Mouse (Mus musculus) CH12.LX (cell line): ENCODE measurements around the gene Mtfr1l. TPM values are rescaled to one million over a fixed set of nuclear protein-coding genes. Genes with fewer than 3 reads are reported as not detected.

Experiments used
- DNase-seq: peaks from one replicate; pipeline ENCODE4 v3.0.0-alpha.2; 2013; ENCODE audit errors: extremely low read depth
- H3K27ac ChIP-seq: 2 replicates; pipeline ENCODE4 v1.5.1; 2012; ENCODE audit warnings: low read depth, mild to moderate bottlenecking, control low read depth, moderate library complexity; ENCODE audit not compliant: insufficient read depth
- H3K27me3 ChIP-seq: replicated peaks from 2 replicates; pipeline ENCODE3; 2012; ENCODE audit warnings: inconsistent platforms
- H3K36me3 ChIP-seq, 2 experiments: replicated peaks in 1 of 2; 2 replicates each; pipeline versions ENCODE3 to v1.6.1; 2012; ENCODE audit warnings: inconsistent platforms in 1 of 2, low read length in 1 of 2, mild to moderate bottlenecking in 1 of 2, mixed read lengths in 1 of 2, moderate library complexity in 1 of 2; ENCODE audit not compliant: control insufficient read depth in 1 of 2, insufficient read depth in 1 of 2
- H3K4me1 ChIP-seq, 2 experiments: 2 replicates each; pipeline ENCODE4 v1.6.1; 2012; ENCODE audit warnings: inconsistent platforms in 1 of 2, moderate library complexity in 1 of 2; ENCODE audit not compliant: insufficient read depth in 2 of 2, control insufficient read depth in 1 of 2
- H3K4me2 ChIP-seq: 2 replicates; pipeline ENCODE4 v1.6.1; 2012; ENCODE audit warnings: low read depth, mild to moderate bottlenecking, control low read depth; ENCODE audit not compliant: poor library complexity, insufficient read depth, severe bottlenecking
- H3K4me3 ChIP-seq, 3 experiments: fragments of 150-350 bp in 1 of 3; sonication (generic) in 1 of 3; replicated peaks in 1 of 3; 2 replicates each; pipeline versions ENCODE3 to v1.5.1; 2011 to 2012; ENCODE audit warnings: low read depth in 2 of 3, low read length in 2 of 3, mild to moderate bottlenecking in 2 of 3, moderate library complexity in 2 of 3, control low read depth in 1 of 3, improper control_type of control experiment in 1 of 3, inconsistent platforms in 1 of 3, mixed read lengths in 1 of 3; ENCODE audit not compliant: poor library complexity in 1 of 3
- H3K79me2 ChIP-seq: replicated peaks from 2 replicates; pipeline ENCODE4 v1.6.1; 2012; ENCODE audit warnings: mild to moderate bottlenecking, moderate library complexity; ENCODE audit not compliant: control insufficient read depth, poor library complexity, insufficient read depth, severe bottlenecking; ENCODE audit errors: extremely low read depth
- H3K9ac ChIP-seq: 2 replicates; pipeline ENCODE4 v1.6.1; 2012; ENCODE audit warnings: low read depth, mild to moderate bottlenecking, control low read depth, moderate library complexity; ENCODE audit not compliant: insufficient read depth
- H3K9me3 ChIP-seq: replicated peaks from 2 replicates; pipeline ENCODE3; 2012; ENCODE audit warnings: low read length, inconsistent platforms, mixed read lengths
- BHLHE40 ChIP-seq: IDR thresholded peaks from 2 replicates; pipeline ENCODE4 v1.6.1; 2011; ENCODE audit warnings: mild to moderate bottlenecking, low read depth, low read length, improper control_type of control experiment
- CHD2 ChIP-seq: IDR thresholded peaks from 2 replicates; pipeline ENCODE4 v1.6.1; 2011; ENCODE audit warnings: low read length, improper control_type of control experiment
- E2F4 ChIP-seq: IDR thresholded peaks from 2 replicates; pipeline ENCODE4 v1.6.1; 2011; ENCODE audit warnings: low read depth, low read length, improper control_type of control experiment; ENCODE audit not compliant: insufficient replicate concordance
- ELF1 ChIP-seq: IDR thresholded peaks from 2 replicates; pipeline ENCODE4 v1.6.1; 2014; ENCODE audit warnings: low read depth, mild to moderate bottlenecking, inconsistent platforms, low read length, improper control_type of control experiment
- ETS1 ChIP-seq: conservative IDR thresholded peaks from 2 replicates; pipeline ENCODE4 v1.6.1; 2012; ENCODE audit warnings: low read depth, mild to moderate bottlenecking, inconsistent platforms, low read length, improper control_type of control experiment, moderate library complexity
- GABPA ChIP-seq: IDR thresholded peaks from 2 replicates; pipeline ENCODE4 v1.6.1; 2012; ENCODE audit warnings: low read depth, low read length, improper control_type of control experiment, inconsistent platforms; ENCODE audit not compliant: insufficient replicate concordance
- HCFC1 ChIP-seq: IDR thresholded peaks from 2 replicates; pipeline ENCODE4 v1.6.1; 2012; ENCODE audit warnings: low read depth, mild to moderate bottlenecking, inconsistent platforms, low read length, improper control_type of control experiment
- IRF4 ChIP-seq: IDR thresholded peaks from 2 replicates; pipeline ENCODE4 v1.6.1; 2014; ENCODE audit warnings: low read depth, mild to moderate bottlenecking, inconsistent platforms, low read length, improper control_type of control experiment
- JUN ChIP-seq: IDR thresholded peaks from 2 replicates; pipeline ENCODE4 v1.6.1; 2011; ENCODE audit warnings: low read depth, mild to moderate bottlenecking, low read length, improper control_type of control experiment, moderate library complexity; ENCODE audit not compliant: insufficient read depth
- JUND ChIP-seq: conservative IDR thresholded peaks from 2 replicates; pipeline ENCODE4 v1.6.1; 2011; ENCODE audit warnings: low read depth, low read length, improper control_type of control experiment
- KAT2A ChIP-seq: IDR thresholded peaks from 2 replicates; pipeline ENCODE4 v1.6.1; 2012; ENCODE audit warnings: low read length, improper control_type of control experiment, inconsistent platforms; ENCODE audit not compliant: insufficient replicate concordance
- MAFK ChIP-seq: IDR thresholded peaks from 2 replicates; pipeline ENCODE4 v1.6.1; 2011; ENCODE audit warnings: low read length, improper control_type of control experiment; ENCODE audit not compliant: insufficient replicate concordance
- MAZ ChIP-seq: IDR thresholded peaks from 2 replicates; pipeline ENCODE4 v1.6.1; 2012; ENCODE audit warnings: low read depth, mild to moderate bottlenecking, inconsistent platforms, low read length, improper control_type of control experiment, moderate library complexity
- MEF2A ChIP-seq: IDR thresholded peaks from 2 replicates; pipeline ENCODE4 v1.6.1; 2014; ENCODE audit warnings: low read depth, mild to moderate bottlenecking, inconsistent platforms, low read length, improper control_type of control experiment, borderline replicate concordance
- MXI1 ChIP-seq: IDR thresholded peaks from 2 replicates; pipeline ENCODE4 v1.6.1; 2011; ENCODE audit warnings: mild to moderate bottlenecking, low read depth, low read length, improper control_type of control experiment
- MYC ChIP-seq: IDR thresholded peaks from 2 replicates; pipeline ENCODE4 v1.6.1; 2011; ENCODE audit warnings: low read depth, mild to moderate bottlenecking, improper control_type of control experiment, low read length
- NELFE ChIP-seq: IDR thresholded peaks from 2 replicates; pipeline ENCODE4 v1.6.1; 2011; ENCODE audit warnings: low read depth, low read length, improper control_type of control experiment
- NRF1 ChIP-seq: IDR thresholded peaks from 2 replicates; pipeline ENCODE4 v1.6.1; 2014; ENCODE audit warnings: low read depth, mild to moderate bottlenecking, inconsistent platforms, low read length, improper control_type of control experiment, moderate library complexity
- PAX5 ChIP-seq: IDR thresholded peaks from 2 replicates; pipeline ENCODE4 v1.6.1; 2012; ENCODE audit warnings: low read length, inconsistent platforms, mixed read lengths
- POLR2A ChIP-seq: IDR thresholded peaks from 2 replicates; pipeline ENCODE4 v1.6.1; 2011; ENCODE audit warnings: low read depth, mild to moderate bottlenecking, improper control_type of control experiment, low read length
- POLR2AphosphoS2 ChIP-seq: IDR thresholded peaks from 2 replicates; pipeline ENCODE4 v1.6.1; 2011; ENCODE audit warnings: low read depth, low read length, improper control_type of control experiment
- RAD21 ChIP-seq: IDR thresholded peaks from 2 replicates; pipeline ENCODE4 v1.6.1; 2011; ENCODE audit warnings: low read depth, mild to moderate bottlenecking, low read length, improper control_type of control experiment, moderate library complexity
- RCOR1 ChIP-seq: conservative IDR thresholded peaks from 2 replicates; pipeline ENCODE4 v1.6.1; 2012; ENCODE audit warnings: low read depth, mild to moderate bottlenecking, inconsistent platforms, low read length, improper control_type of control experiment
- SIN3A ChIP-seq: IDR thresholded peaks from 2 replicates; pipeline ENCODE4 v1.6.1; 2012; ENCODE audit warnings: low read length, improper control_type of control experiment, inconsistent platforms
- TBP ChIP-seq: conservative IDR thresholded peaks from 2 replicates; pipeline ENCODE4 v1.6.1; 2011; ENCODE audit warnings: low read depth, low read length, improper control_type of control experiment
- TCF12 ChIP-seq: IDR thresholded peaks from 2 replicates; pipeline ENCODE4 v1.6.1; 2014; ENCODE audit warnings: low read depth, mild to moderate bottlenecking, inconsistent platforms, low read length, improper control_type of control experiment
- UBTF ChIP-seq: IDR thresholded peaks from 2 replicates; pipeline ENCODE4 v1.6.1; 2012; ENCODE audit warnings: low read depth, mild to moderate bottlenecking, inconsistent platforms, low read length, improper control_type of control experiment, moderate library complexity
- USF1 ChIP-seq: IDR thresholded peaks from 2 replicates; pipeline ENCODE4 v1.6.1; 2014; ENCODE audit warnings: low read depth, mild to moderate bottlenecking, inconsistent platforms, low read length, improper control_type of control experiment
- ZC3H11A ChIP-seq: IDR thresholded peaks from 2 replicates; pipeline ENCODE4 v1.6.1; 2012; ENCODE audit warnings: low read depth, mild to moderate bottlenecking, inconsistent platforms, low read length, improper control_type of control experiment
- ZKSCAN1 ChIP-seq: IDR thresholded peaks from 2 replicates; pipeline ENCODE4 v1.6.1; 2012; ENCODE audit warnings: low read depth, inconsistent platforms, low read length, improper control_type of control experiment, borderline replicate concordance
- ZNF384 ChIP-seq: IDR thresholded peaks from 2 replicates; pipeline ENCODE4 v1.6.1; 2012; ENCODE audit warnings: low read depth, low read length, improper control_type of control experiment, inconsistent platforms
- dilution Hi-C: fragments of 300-500 bp; cut with MboI; formaldehyde crosslinking; loops from 2 replicates; pipeline ENCODE4 v1.14.3; 2020; ENCODE audit warnings: low sequenced_read_pairs; ENCODE audit not compliant: extremely low pct_unique_long_range_greater_than_20kb, extremely low pct_ligation_motif_present
- in situ Hi-C: fragments of 300-500 bp; cut with MboI; formaldehyde crosslinking; loops from 3 replicates; pipeline ENCODE4 v1.14.3; 2019; ENCODE audit warnings: low sequenced_read_pairs, low pct_ligation_motif_present, low pct_unique_long_range_greater_than_20kb, mixed read lengths
- polyA plus RNA-seq: library from polyadenylated mRNA; unstranded; fragments of >175 nt; gene quantifications from 2 replicates; pipeline ENCODE4 v1.2.1, GENCODE M21; 2012; ENCODE audit warnings: low read depth; ENCODE audit not compliant: insufficient read length
- total RNA-seq, 2 experiments: library from RNA; depleted of rRNA; stranded (reverse); fragments of 300-350 nt in 1 of 2; fragments of >200 nt in 1 of 2; gene quantifications; 2 replicates each; pipeline ENCODE4 v1.2.3; 2012 to 2014

Gene Mtfr1l
- total RNA-seq (2012; rRNA removed), result 16.2 and 19.5 TPM in 2 replicates
- total RNA-seq (2014; rRNA removed), result 27.8 and 34.0 TPM in 2 replicates
- polyA plus RNA-seq, result 33.2 and 36.5 TPM in 2 replicates

- Histone ChIP-seq H3K9me3 (no peaks in the 10 kb centered on the region), H3K4me3 (peak within 1 kb of the TSS; percentile 69 to 91 (median 82)), H3K9ac (peak within 1 kb of the TSS; percentile 78), H3K36me3 (peaks cover 5 to 20% of the 10 kb centered on the region in 2 experiments), H3K4me1 (peaks cover 3 to 24% of the 10 kb centered on the region in 2 experiments; a peak in 3 of 4 replicates), H3K27ac (no peak within 1 kb of the TSS), H3K4me2 (peak within 1 kb of the TSS; percentile 91), H3K79me2 (no peaks in the 10 kb centered on the region), H3K27me3 (peaks cover 19% of the 10 kb centered on the region)
- dilution Hi-C loops, result no loop called here
- in situ Hi-C loops, result no loop called here
- DNase-seq, result peak; percentile 95
- TF ChIP-seq BHLHE40 (no peak), TCF12 (peak; percentile 43; the same call in 1 of the 2 replicates), PAX5 (no peak), POLR2A (peak; percentile 74), ELF1 (peak; percentile 90), MEF2A (no peak), UBTF (no peak), MXI1 (peak; percentile 88; the same call in 1 of the 2 replicates), ETS1 (no peak), POLR2AphosphoS2 (no peak), JUN (no peak), IRF4 (no peak), KAT2A (0 out of 2 replicates have a peak, but pooled peaks have one; percentile 36), SIN3A (no peak; the same call in 1 of the 2 replicates), ZKSCAN1 (no peak), NELFE (no peak), MAZ (peak; percentile 48; the same call in 1 of the 2 replicates), CHD2 (peak; percentile 82; the same call in 1 of the 2 replicates), RCOR1 (no peak), HCFC1 (peak; percentile 81), NRF1 (peak; percentile 87), TBP (0 out of 2 replicates have a peak, but pooled peaks have one; percentile 12), JUND (no peak), MAFK (no peak), RAD21 (no peak), ZNF384 (no peak), E2F4 (no peak), ZC3H11A (no peak), USF1 (no peak), MYC (0 out of 2 replicates have a peak, but pooled peaks have one; percentile 16), GABPA (no peak)
Measured at GRCm38 (mm10) chr4:134534932-134535786, at the start of gene Mtfr1l. Mtfr1l (minus strand) TSS chr4:134535387.
